Mouse (Mus musculus) limb, embryonic 10.5 days (tissue): ENCODE data around the gene Gm4141. TPM values are rescaled to one million over a fixed set of nuclear protein-coding genes. Genes with fewer than 3 reads are reported as not detected.
"Not testable (repeated sequence)": the region's sequence is repeated elsewhere in the genome, so short reads cannot be mapped to it uniquely, and the experiment has no call there.

Source experiments
- DNase-seq: peaks from one replicate; pipeline ENCODE4 v3.0.0-alpha.2; 2017; ENCODE audit warnings: low spot score
- H3K27ac ChIP-seq: fragments of 300-500 bp; sonication (generic); 2 replicates; pipeline ENCODE4 v1.5.1; 2016; ENCODE audit warnings: mild to moderate bottlenecking
- H3K27me3 ChIP-seq: fragments of 300-500 bp; sonication (generic); 2 replicates; pipeline ENCODE4 v1.6.1; 2016; ENCODE audit warnings: low read depth, mild to moderate bottlenecking; ENCODE audit not compliant: poor library complexity, severe bottlenecking
- H3K36me3 ChIP-seq: fragments of 300-500 bp; sonication (generic); 2 replicates; pipeline ENCODE4 v1.6.1; 2016; ENCODE audit warnings: mild to moderate bottlenecking, moderate library complexity
- H3K4me1 ChIP-seq: fragments of 300-500 bp; sonication (generic); 2 replicates; pipeline ENCODE4 v1.6.1; 2016
- H3K4me3 ChIP-seq: fragments of 300-500 bp; sonication (generic); 2 replicates; pipeline ENCODE4 v1.5.1; 2016; ENCODE audit warnings: mild to moderate bottlenecking, moderate library complexity
- H3K9me3 ChIP-seq: fragments of 300-500 bp; sonication (generic); replicated peaks from 2 replicates; pipeline ENCODE4 v1.6.1; 2016; ENCODE audit warnings: mild to moderate bottlenecking
- WGBS: fragments of 180-500 bp; shearing (Covaris S2); methylation state at CpG from one replicate; pipeline ENCODE4 v1.1.7; 2016; 5-methylcytosine and 5-hydroxymethylcytosine counted together
- polyA plus RNA-seq: library from polyadenylated mRNA; unstranded; fragments of >200 nt; fragmentation: Nextera tagmentation; extraction: Ambion mirVana; gene quantifications from 2 replicates; pipeline ENCODE4 v1.2.1, GENCODE M21; 2016

Gm4141 gene
- polyA plus RNA-seq = not detected in 2 replicates

DNA sequence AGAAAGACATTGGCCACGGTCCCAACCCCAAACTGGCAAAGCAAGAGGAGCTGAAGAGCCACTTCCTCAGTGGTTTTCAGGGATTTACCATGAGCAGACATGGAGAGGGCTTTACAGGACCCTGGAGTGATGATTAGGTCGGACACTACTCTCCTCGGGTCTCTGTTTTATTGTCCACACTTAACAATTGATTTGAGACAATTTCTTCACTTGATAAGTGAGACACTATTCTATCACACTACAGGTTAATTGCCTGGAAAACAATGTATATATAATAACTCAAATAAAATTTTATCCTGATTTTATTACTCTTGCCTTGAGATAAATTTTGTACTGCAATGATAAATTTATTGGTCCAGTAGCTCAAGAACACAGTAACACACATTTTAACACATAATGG lies at the start of gene Gm4141:
TSS of gene Gm4141 (minus strand) at position 101 of the 400 bp plus-strand sequence.
- H3K36me3 ChIP-seq, H3K27me3 ChIP-seq, H3K27ac ChIP-seq, DNase-seq, H3K9me3 ChIP-seq, H3K4me1 ChIP-seq, H3K4me3 ChIP-seq: not testable (repeated sequence)
- WGBS = no CpG with 5 or more reads among the region's 3 CpGs

DNA sequence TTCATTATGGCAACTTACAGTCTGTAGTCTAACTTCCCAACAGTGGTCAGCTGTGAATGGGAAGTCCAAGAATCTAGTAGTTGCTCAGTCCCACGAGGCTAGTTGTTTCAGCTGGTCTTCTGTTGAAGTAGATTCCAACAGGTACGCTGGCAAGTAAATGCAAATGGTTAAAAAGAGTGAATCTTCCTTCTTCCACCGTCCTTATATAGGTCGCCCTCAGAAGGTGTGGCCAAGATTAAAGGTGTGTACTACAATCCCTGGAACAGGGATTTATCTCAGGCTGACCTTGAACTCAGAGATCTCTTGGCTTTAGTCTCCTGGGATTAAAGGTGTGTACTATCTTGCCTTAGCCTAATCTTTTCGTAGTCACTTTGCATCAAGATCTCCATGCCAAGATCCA lies 22.9 kb upstream of the Gm4141 start, which contains the start of gene Gm4513:
TSS of gene Gm4513 (minus strand) at position 101 of the 400 bp plus-strand sequence.
- not testable (repeated sequence) for H3K9me3 ChIP-seq, H3K4me3 ChIP-seq, DNase-seq, H3K36me3 ChIP-seq, H3K4me1 ChIP-seq, H3K27ac ChIP-seq, H3K27me3 ChIP-seq
- 77% methylated on average over 3 of the region's 5 CpGs for WGBS

GRCm38 (mm10) chr7:20545657-20546056 lies 30.4 kb downstream of the Gm4141 start, which contains the start of gene Gm5726:
Gene Gm5726 (minus strand): TSS chr7:20545757.
- WGBS = no CpG with 5 or more reads among the region's 1 CpGs
- DNase-seq, H3K27me3 ChIP-seq, H3K4me1 ChIP-seq, H3K36me3 ChIP-seq, H3K4me3 ChIP-seq, H3K27ac ChIP-seq, H3K9me3 ChIP-seq: not testable (repeated sequence)

- H3K27ac ChIP-seq, H3K27me3 ChIP-seq, DNase-seq, H3K4me3 ChIP-seq, H3K4me1 ChIP-seq, H3K36me3 ChIP-seq, H3K9me3 ChIP-seq: not testable (repeated sequence)
- WGBS = no CpG with 5 or more reads among the region's 3 CpGs
Observed at GRCm38 (mm10) chr7:20533537-20533936, 42.5 kb downstream of the Gm4141 start, which contains the start of gene Vmn1r104. Gene Vmn1r104 (plus strand): TSS chr7:20533837.

Other genes starting within 250 kb of the Gm4141 start
- not detected in 2 replicates for gene Gm4133, start 242.2 kb downstream of the Gm4141 start, polyA plus RNA-seq
- gene Gm5728, start 200.8 kb downstream of the Gm4141 start, polyA plus RNA-seq = not detected in 2 replicates
- gene Vmn1r100, start 158.3 kb downstream of the Gm4141 start, polyA plus RNA-seq = not detected in 2 replicates
- gene Vmn1r101, start 133.6 kb downstream of the Gm4141 start, polyA plus RNA-seq = not detected in 2 replicates
- gene Gm10670, start 101.3 kb downstream of the Gm4141 start, polyA plus RNA-seq = not detected in 2 replicates
- gene Vmn1r103, start 65.7 kb downstream of the Gm4141 start, polyA plus RNA-seq = not detected in 2 replicates
- not detected in 2 replicates for gene Vmn1r104, start 42.4 kb downstream of the Gm4141 start, polyA plus RNA-seq
- gene Gm5726, start 30.5 kb downstream of the Gm4141 start, polyA plus RNA-seq = not detected in 2 replicates
- gene Gm4513, start 22.8 kb upstream of the Gm4141 start, polyA plus RNA-seq = not detected in 2 replicates
- gene Vmn1r107, start 92.7 kb upstream of the Gm4141 start, polyA plus RNA-seq = not detected in 2 replicates
- gene Vmn1r111, start 127.0 kb upstream of the Gm4141 start, polyA plus RNA-seq = not detected in 2 replicates
- not detected in 2 replicates for gene Gm10668, start 154.4 kb upstream of the Gm4141 start, polyA plus RNA-seq
- not detected in 2 replicates for gene Vmn1r112, start 194.9 kb upstream of the Gm4141 start, polyA plus RNA-seq
- gene Vmn1r113, start 211.0 kb upstream of the Gm4141 start, polyA plus RNA-seq = not detected in 2 replicates
- gene Vmn1r114, start 235.9 kb upstream of the Gm4141 start, polyA plus RNA-seq = not detected in 2 replicates